Mouse (Mus musculus) G1E-ER4 (cell line): Measurements from ENCODE around the gene Sohlh2. TPM values are rescaled to one million over a fixed set of nuclear protein-coding genes. Genes with fewer than 3 reads are reported as not detected.

Experiments used
- GATA1 ChIP-seq: IDR thresholded peaks from one replicate; pipeline ENCODE4 v1.8.0; 2012; ENCODE audit warnings: low read length, inconsistent platforms
- polyA plus RNA-seq: library from polyadenylated mRNA; stranded (reverse); fragments of >175 nt; gene quantifications from 2 replicates; pipeline ENCODE4 v1.2.3, GENCODE M21; 2012

Sohlh2 gene
- polyA plus RNA-seq, result not detected in 2 replicates

- no peak for TF ChIP-seq GATA1
Measured at GRCm38 (mm10) chr3:55181766-55182165, at the start of gene Sohlh2. Sohlh2 (plus strand) TSS chr3:55182028.

GRCm38 (mm10) chr3:55137039-55137438 lies 44.8 kb upstream of the Sohlh2 start, which contains the start of gene Ccdc169:
Ccdc169 (plus strand) TSS chr3:55137339.
- TF ChIP-seq GATA1, result no peak

GRCm38 (mm10) chr3:55139837-55140236 lies 42.0 kb upstream of the Sohlh2 start:
- no peak for TF ChIP-seq GATA1

GRCm38 (mm10) chr3:55141401-55141800 lies 40.4 kb upstream of the Sohlh2 start:
- no peak for TF ChIP-seq GATA1

GRCm38 (mm10) chr3:55144916-55145315 lies 36.9 kb upstream of the Sohlh2 start:
- TF ChIP-seq GATA1, result no peak

GRCm38 (mm10) chr3:55146441-55146840 lies 35.4 kb upstream of the Sohlh2 start:
- TF ChIP-seq GATA1, result no peak

GRCm38 (mm10) chr3:55147156-55147555 lies 34.7 kb upstream of the Sohlh2 start:
- no peak for TF ChIP-seq GATA1

GRCm38 (mm10) chr3:55148091-55148490 lies 33.7 kb upstream of the Sohlh2 start:
- no peak for TF ChIP-seq GATA1

- no peak for TF ChIP-seq GATA1
Measured at GRCm38 (mm10) chr3:55151656-55152433, 30.0 kb upstream of the Sohlh2 start.

GRCm38 (mm10) chr3:55152673-55153334 lies 29.0 kb upstream of the Sohlh2 start:
- no peak for TF ChIP-seq GATA1

GRCm38 (mm10) chr3:55154163-55154562 lies 27.7 kb upstream of the Sohlh2 start:
- no peak for TF ChIP-seq GATA1

- TF ChIP-seq GATA1, result no peak
Measured at GRCm38 (mm10) chr3:55157413-55157812, 24.4 kb upstream of the Sohlh2 start.

GRCm38 (mm10) chr3:55161144-55161543 lies 20.7 kb upstream of the Sohlh2 start:
- TF ChIP-seq GATA1, result no peak

GRCm38 (mm10) chr3:55163510-55163909 lies 18.3 kb upstream of the Sohlh2 start:
- no peak for TF ChIP-seq GATA1

GRCm38 (mm10) chr3:55172478-55172877 lies 9.3 kb upstream of the Sohlh2 start:
- TF ChIP-seq GATA1, result no peak

- no peak for TF ChIP-seq GATA1
Measured at GRCm38 (mm10) chr3:55177271-55177670, 4.6 kb upstream of the Sohlh2 start.

GRCm38 (mm10) chr3:55191668-55192067 lies 9.8 kb downstream of the Sohlh2 start:
- TF ChIP-seq GATA1, result no peak
